Mouse (Mus musculus): ENCODE results near the gene Trnp1. TPM values are rescaled to one million over a fixed set of nuclear protein-coding genes. Genes with fewer than 3 reads are reported as not detected.
"Not testable (repeated sequence)": the region's sequence is repeated elsewhere in the genome, so short reads cannot be mapped to it uniquely, and the experiment has no call there.

Trnp1 gene
- total RNA-seq (2021): 1 to 10 TPM; 2.2 to 2.7 TPM
- long read RNA-seq, experiment 1, partial matches to known transcripts: 0 of 1 reads
- long read RNA-seq, experiment 1, other reads (novel, unspliced or antisense): 0 of 1 reads
- long read RNA-seq, experiment 2: 0 reads

DNA sequence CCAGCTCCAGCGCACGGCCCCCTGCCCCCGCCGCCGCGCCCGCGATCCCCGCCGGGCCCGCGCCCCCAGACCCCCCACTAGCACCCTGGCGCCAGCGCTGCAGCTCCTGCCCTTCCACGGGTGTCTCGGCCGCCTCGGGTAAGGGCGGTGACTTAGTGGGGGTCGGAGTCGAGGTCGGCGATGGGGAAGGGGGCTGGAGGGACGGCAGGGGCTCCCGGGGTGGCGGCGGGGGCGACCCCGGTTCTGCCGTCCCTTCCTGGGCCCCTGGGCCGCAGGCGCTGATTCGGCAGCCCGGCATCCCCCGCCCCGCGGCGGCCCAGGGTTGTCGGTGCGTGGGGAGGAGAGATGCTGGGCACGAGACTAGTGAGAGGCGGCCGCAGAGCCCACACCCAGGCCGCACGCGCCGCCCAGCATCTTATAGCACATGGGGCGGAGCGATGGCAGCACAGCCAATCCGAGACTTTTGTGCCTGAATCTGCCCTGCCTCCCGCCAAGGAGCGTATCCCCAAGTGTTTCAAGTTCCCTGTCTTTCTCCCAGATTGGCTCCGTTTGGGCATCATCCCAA lies at the start of gene Trnp1:
Gene Trnp1 (minus strand): TSS at position 391 of the 565 bp plus-strand sequence.
- peak; percentile 41 for DNase-seq

GRCm38 (mm10) chr4:133545272-133546231 lies 47.2 kb upstream of the Trnp1 start, which contains the start of gene Nudc:
Gene Nudc, minus strand, starts transcription at chr4:133545996.
- peak; percentile 93 for DNase-seq

- DNase-seq: no peak
Observed at GRCm38 (mm10) chr4:133536652-133537051, 38.3 kb upstream of the Trnp1 start.

GRCm38 (mm10) chr4:133536081-133536480 lies 37.7 kb upstream of the Trnp1 start:
- no peak for DNase-seq

DNA sequence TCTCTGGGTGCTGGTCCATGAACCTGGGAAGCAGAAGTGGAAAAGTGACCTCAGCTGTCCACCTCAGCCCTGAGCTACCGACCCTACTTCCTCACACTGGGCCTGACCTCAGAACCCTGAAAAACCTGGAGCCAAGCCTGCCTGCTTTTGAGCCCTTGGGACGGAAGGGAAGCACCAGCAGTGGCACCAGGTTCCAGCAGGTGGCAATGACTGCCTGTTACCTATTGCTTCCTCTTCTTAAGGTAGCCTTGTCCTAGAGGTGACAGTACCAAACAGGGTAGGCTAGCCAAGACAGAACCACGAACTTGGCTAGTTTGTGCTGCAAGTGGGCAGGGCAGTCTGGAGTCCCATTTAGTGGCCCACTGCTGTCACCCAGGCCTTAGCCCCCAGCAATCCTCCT lies 34.4 kb upstream of the Trnp1 start:
- DNase-seq: no peak

DNA sequence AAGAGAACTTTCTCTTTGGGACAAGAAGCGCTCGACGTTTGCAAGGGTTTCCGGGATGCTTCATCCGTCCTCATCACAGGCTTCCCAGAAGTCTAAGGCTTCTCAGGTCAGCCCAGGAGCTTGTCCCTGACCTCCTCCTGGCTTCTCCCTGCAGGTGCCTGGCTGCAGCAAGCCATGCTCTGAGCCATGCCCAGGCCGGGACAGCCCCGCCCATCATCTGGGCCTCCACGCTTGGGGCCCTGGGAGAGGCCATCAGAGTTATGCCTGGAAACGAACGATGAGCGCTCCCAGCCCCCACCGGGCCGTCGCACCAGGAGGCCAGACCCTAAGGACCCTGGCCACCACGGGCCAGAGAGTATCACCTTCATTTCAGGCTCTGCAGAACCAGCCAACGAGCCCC lies 29.4 kb upstream of the Trnp1 start:
- no peak for DNase-seq

- DNase-seq: no peak
Observed at GRCm38 (mm10) chr4:133521502-133521901, 23.2 kb upstream of the Trnp1 start.

DNA sequence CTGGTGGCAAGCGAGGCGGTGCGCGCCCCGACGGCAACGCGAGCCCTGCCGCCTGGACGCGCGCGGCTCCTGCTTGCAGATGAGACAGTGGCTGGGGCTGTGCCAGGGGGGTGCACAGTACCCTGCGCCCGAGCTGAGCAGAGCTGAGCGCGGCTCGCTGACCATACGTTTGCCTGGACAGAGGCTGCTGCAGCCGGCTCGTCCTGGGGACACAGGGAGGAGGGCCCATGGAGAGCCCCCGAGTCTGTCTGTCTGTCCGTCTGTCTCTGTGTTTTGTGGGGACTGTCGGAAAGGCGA lies 21.0 kb upstream of the Trnp1 start:
- no peak for DNase-seq

- DNase-seq: no peak
Observed at GRCm38 (mm10) chr4:133518601-133519368, 20.4 kb upstream of the Trnp1 start, which contains the start of gene Kdf1. Gene Kdf1, plus strand, starts transcription at chr4:133518963.

DNA sequence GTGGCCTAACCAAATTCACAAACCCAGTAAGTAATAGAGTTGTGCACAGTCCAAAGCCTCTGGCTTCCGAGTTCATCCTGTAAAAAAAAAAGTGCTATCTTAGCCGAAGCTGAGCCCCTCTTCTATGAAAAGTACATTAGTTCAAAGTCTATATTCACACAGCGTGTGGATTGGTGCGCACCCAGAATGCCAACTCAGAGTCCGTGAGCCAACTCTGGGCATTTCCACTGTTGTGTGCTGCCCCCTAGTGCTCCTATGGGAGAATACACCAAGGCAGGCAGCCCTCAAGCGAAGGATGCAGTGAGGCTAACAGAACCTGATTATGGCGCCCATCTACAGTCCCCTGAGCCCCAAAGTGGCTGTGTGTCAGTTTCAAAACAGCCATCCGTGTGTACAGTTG lies 14.6 kb upstream of the Trnp1 start:
- DNase-seq: peak; percentile 65

DNA sequence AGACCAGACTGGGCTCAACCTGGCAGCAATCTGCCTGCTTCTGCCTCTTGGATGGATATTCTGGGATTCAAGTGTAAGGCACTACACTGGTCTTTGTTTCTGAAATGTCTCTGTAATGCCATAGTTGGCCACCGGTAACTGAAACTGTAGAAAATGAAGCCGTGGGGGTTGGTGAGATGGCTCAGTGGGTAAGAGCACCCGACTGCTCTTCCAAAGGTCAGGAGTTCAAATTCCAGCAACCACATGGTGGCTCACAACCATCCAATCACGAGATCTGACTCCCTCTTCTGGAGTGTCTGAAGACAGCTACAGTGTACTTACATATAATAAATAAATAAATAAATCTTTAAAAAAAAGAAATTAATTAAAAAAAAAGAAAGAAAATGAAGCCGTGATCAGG lies 14.2 kb upstream of the Trnp1 start:
- not testable (repeated sequence) for DNase-seq

DNA sequence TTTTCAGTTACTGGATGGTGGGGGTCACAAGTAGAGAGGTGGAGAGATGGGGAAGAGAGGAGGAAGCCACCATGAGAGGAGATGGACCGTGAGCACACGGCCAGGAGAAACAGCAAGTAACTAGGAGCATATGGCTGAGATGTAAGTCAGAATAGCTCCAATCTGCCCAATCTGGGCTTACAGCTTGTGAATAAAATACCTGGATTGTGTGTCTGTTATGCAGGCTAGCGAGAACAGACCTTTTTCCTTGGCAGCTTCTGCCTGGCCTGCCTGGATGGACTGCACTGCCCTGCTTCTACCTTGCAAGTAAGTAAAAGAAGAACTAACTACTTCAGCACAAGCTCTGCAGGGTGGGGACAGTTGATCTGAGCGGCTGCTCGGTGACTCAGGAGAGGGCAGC lies 12.7 kb upstream of the Trnp1 start:
- no peak for DNase-seq

- no peak for DNase-seq
Observed at GRCm38 (mm10) chr4:133508990-133509389, 10.6 kb upstream of the Trnp1 start.

- DNase-seq: no peak
Observed at GRCm38 (mm10) chr4:133506573-133506972, 8.2 kb upstream of the Trnp1 start.

- DNase-seq: no peak
Observed at GRCm38 (mm10) chr4:133504755-133505485, 6.6 kb upstream of the Trnp1 start.

- DNase-seq: no peak
Observed at GRCm38 (mm10) chr4:133504300-133504699, 6.0 kb upstream of the Trnp1 start.

DNA sequence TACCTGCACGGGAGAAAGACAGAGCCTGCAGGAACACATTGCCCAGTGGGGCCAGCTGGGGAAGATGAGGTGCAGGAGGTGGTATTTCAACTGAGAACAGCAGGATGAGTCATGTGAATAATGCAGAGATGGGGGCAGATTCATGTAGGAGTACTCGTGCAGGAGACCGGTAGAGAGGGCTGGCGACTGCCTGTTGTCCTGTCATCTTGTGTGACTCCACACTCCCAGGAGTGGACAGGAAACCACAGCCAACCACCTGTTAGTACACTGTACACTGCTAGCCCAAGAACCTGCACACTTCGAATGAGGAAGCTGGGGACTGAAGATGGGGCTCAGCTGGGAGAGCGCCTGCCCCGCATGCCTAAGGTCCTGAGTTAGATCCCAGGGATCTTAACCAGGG lies 3.2 kb upstream of the Trnp1 start:
- no peak for DNase-seq

DNA sequence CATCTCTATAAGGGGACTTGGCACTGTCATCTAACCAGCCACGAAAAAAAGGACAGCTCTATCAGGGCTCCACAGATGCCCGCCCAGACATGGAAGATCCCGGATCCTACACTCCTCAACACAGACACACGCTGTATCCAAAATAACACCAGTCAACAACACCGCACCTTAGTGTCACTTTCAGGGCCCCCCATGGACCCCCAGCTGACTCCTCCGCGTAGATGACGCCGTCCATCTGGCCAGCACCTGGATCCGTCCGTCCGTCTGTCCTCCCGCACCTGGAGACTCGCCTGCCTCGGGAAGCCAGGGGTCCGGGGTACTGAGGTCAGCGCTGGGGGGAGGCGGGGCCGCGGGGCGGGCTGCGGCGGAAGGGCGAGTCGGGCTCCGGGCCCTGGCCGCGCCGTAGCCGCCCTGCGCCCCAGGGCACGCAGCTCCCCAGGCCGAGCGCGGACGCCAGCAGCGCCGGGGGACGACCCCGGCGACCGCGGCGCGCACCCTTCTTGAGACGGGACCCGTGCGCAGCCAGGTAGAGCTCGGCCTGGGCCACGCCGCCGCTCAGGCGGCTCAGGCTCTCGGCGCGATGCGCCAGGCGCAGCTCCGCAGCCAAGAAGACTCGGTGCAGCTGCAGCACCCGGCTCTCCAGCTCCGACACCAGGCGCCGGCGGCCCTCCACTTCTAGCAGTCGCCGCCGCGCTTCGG lies 740 bp downstream of the Trnp1 start:
- peak; percentile 54 for DNase-seq

DNA sequence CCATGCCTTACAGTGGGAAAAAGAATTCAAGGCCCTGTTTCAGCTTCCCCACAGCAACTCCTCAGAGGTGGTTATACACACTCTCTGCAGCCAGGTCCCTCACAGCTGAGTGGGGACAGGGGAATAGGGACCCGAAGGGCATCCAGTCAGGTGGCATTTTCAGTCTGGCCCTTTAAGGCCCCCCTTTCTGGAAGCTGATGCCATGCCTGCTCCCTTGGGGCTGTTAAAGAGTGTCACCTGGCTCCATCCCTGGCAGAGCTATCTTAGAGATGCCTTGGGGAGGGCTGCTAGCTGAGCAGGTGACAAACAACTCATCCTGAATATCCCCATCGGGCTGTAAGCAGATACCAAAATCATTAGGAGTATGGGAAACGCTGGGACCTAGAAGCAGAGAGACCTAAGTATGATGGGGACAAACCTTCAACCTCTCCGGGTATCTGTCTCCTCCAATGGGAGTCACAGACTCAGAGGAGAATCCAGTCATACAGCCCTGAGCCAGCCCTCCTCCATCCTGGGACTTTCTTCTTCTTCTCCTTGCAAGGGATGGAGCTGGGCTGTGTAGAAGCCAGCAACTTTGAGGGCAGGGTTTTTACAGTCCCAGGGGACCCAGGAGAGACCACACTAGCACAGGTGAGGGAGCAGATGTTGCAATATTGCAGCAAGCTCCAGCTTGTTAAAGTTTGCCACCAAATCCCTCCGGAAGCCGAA lies 1.5 kb downstream of the Trnp1 start:
- no peak for DNase-seq

GRCm38 (mm10) chr4:133495711-133496110 lies 2.6 kb downstream of the Trnp1 start:
- DNase-seq: peak; percentile 68

DNA sequence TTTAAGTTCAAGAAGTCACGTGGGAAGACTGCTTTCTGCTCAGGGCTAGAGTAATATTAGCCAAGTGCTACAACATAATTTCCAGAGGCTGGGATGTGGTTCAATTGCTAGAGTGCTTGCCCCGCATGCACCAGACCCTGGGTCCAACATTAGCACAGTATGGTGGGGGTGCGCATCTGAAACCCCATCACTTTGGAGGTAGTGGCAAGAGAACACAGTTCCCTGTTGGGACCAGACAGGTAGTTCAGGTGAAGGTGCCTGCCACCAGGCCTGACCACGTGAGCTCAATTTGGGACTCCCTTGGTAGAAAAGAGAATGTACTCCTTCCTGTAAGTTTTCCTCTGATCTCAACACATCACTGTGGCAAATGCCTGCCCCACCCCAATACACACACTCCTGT lies 3.5 kb downstream of the Trnp1 start:
- no peak for DNase-seq

Measured in gastrocnemius, postnatal 10 days (tissue).